Mouse (Mus musculus): ENCODE measurements around the gene Syp. TPM values are rescaled to one million over a fixed set of nuclear protein-coding genes. Genes with fewer than 3 reads are reported as not detected.

The Syp gene
- 1,000 to 10,000 TPM; 1,418 to 1,453 TPM for total RNA-seq (2021)
- long read RNA-seq, transcript Syp-201 (7 exons, 2,591 nt), result major isoform, 576 of 1,012 reads
- long read RNA-seq, partial matches to known transcripts, result 401 of 1,012 reads
- long read RNA-seq, other reads (novel, unspliced or antisense), result 35 of 1,012 reads

DNA sequence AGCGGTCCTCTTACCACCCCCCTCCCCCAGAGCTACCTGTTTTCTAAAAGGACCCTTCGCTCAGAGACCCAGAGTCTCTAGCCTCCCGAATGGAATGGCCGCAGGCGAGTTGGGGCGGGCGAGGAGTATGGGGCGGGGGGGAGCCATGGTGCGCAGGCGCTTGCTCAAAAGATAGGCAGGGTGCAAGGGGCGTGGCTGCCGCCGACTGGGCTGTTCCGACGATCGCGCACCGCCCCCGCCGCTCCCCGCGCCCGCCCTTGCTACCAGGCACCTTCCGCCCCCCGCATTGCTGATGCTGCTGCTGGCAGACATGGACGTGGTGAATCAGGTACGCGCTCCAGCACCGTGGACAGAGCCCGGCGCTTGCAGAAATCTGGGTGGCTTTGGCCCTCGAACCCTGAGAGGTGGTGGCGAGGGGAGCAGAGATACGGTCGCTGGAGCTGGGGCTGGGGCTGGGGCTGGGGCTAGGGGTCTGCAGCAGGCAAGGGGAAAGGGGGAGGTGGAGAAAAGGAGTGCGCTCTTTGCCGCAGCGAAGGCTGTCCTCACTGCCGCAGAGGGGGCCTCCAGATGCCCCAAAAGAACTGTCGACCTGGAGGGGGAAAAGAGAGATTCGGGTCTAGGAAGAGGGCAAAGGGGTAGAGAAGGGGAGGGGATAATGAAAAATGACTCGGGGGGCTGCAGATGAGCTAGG, at the start of gene Syp:
Gene Syp (plus strand): TSS at position 71 of the 691 bp plus-strand sequence.
- peak; percentile 88 to 89 for DNase-seq (ENCODE audit: low spot score in 2 of 2)

DNA sequence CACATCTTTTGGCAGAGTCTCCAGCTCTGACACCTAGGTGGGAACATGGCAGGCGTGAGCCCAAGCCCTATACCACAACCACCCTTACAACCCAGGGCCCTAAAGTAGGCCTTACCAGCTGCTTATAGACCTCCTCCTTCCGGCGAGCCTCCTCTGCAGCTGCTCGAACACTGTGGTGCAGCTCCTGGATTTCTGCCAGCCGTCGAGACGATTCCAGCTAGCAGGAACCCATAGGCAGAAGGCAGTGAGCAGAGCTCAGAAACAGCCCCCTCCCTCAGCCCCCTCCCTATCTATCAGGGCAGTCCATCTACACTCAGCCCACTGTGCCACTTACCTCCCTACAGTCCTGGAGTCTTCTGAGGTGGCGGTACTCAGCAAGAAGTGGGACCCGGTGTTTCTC, 42.9 kb upstream of the Syp start:
- no peak for DNase-seq (ENCODE audit: low spot score in 2 of 2)

DNA sequence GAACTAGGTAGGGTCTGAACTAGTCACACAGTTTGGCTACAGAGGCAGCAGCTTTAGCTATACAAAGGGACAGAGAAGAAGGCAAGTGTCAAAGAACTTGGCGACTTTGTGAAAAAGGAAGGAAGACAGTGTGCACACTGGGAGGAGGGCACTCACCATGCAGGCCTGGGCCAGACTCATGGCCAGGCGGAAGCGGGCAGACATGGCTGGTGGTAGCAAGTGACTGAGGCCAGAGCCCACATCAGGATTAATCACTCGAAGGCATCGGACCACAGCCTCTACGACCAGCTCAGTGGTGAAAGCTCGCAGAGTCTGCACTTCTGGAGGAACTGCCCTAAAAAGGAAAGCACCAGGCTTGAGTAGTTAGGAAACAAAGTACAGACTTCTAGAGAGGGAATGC, 34.3 kb upstream of the Syp start:
- DNase-seq (ENCODE audit: low spot score in 2 of 2), result no peak

- DNase-seq (ENCODE audit: low spot score in 2 of 2), result peak; percentile 70 to 75
These were observed 33.2 kb upstream of the Syp start, which contains the start of gene Ccdc22 for GRCm38 (mm10) chrX:7604879-7605574. TSS of gene Ccdc22 (minus strand) at chrX:7605517.

GRCm38 (mm10) chrX:7605575-7605941, 32.7 kb upstream of the Syp start:
- DNase-seq (ENCODE audit: low spot score in 2 of 2), result no peak

GRCm38 (mm10) chrX:7606783-7607182, 31.5 kb upstream of the Syp start, which contains the start of gene Cacna1f:
TSS of gene Cacna1f (plus strand) at chrX:7607083.
- no peak for DNase-seq (ENCODE audit: low spot score in 2 of 2)

GRCm38 (mm10) chrX:7610035-7610434, 28.2 kb upstream of the Syp start:
- peak; percentile 4 to 20 for DNase-seq (ENCODE audit: low spot score in 2 of 2)

DNA sequence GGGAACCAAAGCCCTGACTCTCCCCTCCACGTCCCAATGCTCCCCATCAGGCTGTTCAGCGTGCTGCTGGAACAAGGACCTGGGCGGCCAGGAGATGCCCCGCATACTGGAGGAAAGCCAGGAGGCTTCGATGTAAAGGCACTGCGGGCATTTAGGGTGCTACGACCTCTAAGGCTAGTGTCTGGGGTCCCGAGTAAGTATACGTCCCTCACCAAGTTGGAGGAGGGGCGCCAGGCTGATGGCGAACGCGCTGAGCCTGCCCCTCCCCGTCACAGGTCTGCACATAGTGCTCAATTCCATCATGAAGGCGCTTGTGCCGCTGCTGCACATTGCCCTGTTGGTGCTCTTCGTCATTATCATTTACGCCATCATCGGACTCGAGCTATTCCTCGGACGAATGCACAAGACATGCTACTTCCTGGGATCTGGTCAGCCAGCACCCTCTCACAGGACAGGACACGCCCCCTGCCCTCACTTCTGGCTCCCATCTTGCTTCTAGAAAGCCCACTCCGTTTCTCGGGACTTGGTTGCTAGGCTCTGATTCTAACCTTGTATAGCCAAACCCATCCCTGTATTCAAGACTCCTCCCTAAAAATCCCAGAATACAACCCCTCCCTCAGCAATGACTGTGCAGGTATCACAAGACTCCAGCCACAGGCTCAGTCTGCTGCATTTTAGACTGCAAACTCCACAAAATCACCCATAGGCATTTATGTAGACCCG, 27.6 kb upstream of the Syp start:
- peak; percentile 15 to 34 for DNase-seq (ENCODE audit: low spot score in 2 of 2)

DNA sequence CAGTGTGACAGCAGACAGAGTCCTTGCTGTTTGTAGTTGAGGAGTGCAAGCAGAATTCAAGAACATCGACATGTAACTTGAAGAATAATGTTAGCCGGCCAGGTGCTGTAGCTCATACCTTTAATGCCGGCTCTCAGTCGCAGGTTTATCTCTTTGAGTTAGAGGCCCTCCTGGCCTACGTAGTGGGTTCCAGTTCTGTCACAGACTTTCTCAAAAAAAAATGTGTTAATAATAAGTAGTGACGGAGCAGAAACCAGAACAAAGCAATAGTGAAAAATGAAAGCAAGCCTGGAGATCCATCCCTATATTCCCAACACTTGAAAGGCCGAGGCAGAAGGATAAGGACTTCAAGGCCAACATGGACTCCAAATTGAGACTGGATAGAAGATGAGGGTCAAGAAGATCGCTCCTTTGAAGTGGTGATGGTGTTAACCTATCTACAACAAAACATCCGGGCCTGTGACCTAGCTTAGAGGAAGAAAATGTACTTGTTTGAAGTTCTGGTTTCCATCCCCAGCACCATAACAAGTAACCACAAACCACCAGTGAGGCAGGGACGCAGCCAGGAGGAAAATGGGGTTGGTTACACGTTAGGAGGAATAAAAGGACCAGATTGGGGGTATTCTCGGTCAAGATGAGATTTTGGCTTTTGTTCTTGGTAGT, 20.3 kb upstream of the Syp start:
- no peak for DNase-seq (ENCODE audit: low spot score in 2 of 2)

GRCm38 (mm10) chrX:7632560-7632959, 5.7 kb upstream of the Syp start:
- DNase-seq (ENCODE audit: low spot score in 2 of 2), result no peak

GRCm38 (mm10) chrX:7635101-7635500, 3.2 kb upstream of the Syp start:
- no peak for DNase-seq (ENCODE audit: low spot score in 2 of 2)

DNA sequence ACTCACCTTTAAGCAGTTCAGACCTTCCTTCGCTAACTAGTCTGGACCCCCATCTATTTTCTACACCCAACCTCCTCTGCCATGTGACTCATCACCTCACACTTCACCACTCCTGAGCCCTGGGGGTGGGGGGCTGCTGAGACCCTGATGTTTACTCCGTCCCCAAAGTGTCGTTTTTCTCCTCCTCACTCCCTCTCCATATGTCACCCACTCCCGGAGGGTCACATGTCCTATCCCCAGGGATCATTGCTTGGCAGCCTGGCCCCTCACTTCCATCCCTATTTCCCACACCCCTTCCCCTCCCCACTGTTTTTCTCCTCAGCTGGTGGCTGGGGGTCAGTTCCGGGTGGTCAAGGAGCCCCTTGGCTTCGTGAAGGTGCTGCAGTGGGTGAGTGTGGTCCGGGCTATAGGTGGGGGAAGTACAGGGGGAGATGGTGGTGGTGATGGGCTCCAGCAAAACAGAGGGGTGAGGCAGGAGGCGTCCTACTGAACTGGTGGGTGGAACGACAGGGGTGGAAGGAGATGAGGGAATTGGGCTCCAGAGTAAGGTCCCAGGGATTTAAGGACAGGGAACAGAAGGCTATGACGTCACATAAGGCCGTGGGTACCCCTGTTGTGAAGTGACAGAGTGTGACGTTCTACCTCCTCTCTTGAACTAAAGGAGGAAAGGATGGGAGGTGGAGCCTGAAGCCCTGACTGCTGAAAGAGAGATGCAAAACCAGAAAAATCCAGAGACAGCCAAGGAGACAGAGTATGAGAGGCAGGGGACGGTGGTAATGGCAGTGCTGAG, 1.5 kb downstream of the Syp start:
- no peak for DNase-seq (ENCODE audit: low spot score in 2 of 2)

DNA sequence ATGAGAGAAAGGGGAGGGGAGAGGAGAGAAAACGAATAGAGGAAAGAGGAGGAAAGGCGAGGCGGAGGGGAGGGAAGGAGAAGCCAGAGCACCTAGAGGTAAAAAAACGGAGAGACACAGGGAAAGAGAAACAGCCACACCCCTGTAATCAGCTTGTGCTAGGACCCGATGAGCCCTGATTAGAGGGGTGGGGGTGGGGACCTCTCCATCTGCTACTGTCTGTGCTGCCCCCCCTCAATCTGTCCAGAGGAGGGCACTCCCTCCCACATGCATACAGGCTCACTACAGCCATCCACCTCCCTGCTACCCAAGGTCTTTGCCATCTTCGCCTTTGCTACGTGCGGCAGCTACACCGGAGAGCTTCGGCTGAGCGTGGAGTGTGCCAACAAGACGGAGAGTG, 2.5 kb downstream of the Syp start:
- no peak for DNase-seq (ENCODE audit: low spot score in 2 of 2)

- peak; percentile 75 to 80 for DNase-seq (ENCODE audit: low spot score in 2 of 2)
These were observed 7.1 kb downstream of the Syp start for GRCm38 (mm10) chrX:7645349-7645748.

- DNase-seq (ENCODE audit: low spot score in 2 of 2), result peak; percentile 65 to 69
These were observed 10.5 kb downstream of the Syp start for GRCm38 (mm10) chrX:7648671-7649304.

DNA sequence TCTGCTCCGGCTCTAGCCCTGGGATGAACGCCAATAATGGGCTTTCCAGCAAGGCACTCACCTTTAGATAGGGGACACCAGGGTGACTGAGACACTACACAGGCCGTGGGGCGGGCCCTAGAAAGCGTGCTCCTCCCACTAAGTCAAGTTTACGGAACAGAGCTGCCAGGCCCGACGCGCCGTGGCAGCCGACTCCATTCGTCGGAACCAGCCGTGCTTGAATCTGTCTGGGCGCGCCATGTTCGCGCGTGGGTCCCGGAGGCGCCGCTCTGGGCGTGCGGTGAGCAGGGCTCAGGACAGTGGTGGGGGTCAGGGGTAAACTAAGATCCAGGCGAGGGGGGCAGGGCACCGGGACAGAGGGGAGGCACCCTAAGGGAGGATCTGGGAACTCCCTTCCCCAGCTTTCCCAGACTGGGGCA, 19.0 kb downstream of the Syp start, which contains the start of gene Prickle3:
Gene Prickle3 (plus strand): TSS at position 40 of the 419 bp plus-strand sequence.
- no peak for DNase-seq (ENCODE audit: low spot score in 2 of 2)

DNA sequence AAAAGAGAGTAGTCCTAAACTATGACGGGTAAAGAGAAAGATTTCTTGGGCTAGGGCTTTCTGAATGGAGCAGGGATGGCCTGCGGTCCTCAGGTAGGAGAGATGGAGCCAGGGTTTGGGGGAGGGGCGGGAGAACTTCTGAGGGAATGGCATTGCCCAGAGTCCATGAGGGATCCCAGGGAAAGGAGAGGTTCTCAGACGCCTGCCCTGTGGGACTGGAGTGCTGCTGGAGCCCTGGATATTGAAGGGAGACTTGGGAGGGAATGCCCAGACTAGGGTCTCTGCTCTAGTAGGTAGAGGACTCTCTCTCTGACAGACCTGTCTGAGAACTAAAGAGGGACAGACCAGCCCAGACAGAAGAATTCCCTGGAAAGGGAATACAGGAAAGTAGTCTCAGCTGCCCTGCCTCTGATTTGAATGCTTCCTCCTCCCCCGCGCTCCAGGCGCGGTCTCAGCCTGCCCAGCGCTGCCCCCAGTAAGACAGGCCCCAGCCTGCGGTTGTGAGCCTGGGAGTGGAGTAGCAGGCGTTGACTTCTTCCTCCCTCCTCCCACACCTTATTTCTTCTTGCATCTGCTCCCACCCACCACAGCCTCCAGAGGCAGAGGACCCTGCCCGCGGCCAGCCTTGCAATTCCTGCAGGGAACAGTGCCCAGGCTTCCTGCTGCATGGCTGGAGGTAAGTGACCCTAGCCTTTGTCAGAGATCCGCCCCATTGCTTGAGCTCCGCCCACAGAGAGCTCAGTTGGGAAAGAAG, 19.9 kb downstream of the Syp start:
- DNase-seq (ENCODE audit: low spot score in 2 of 2), result no peak

DNA sequence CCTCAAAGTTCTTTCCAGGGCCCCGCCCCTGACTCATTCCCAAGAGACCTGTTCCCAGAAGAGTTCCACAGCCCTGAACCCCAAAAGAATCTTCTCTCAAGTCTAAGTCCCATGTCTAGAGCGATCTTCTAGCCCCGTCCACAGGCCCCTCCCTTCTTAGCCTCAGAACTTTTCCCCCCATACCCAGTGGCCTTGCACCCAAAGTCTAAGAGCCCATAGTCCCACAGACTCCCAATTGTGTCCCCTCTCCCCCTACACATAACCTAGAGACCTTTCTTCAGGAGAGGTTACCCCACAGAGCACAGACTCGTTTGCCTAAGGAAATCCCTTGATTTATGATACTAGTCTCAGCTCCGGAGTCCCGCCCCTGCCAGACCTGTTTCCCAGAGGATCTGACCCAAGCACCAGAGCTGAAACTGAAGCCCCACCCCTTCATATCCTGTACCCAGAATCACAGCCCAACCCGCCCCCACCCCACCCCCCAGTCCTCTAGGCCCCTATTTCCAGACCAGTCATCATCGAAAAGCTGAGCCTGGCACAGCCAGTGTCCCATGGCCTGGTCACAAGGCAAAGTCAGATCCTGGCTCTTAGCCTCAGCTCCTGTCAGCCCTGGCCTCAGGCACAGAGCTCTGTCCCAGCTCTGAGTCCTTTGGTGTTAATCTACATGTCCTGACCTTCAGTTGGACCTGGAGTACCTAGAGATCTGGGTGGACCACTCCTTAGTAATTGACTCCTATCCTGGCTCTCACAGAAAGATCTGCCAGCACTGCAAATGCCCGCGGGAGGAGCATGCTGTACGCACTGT, 20.7 kb downstream of the Syp start:
- no peak for DNase-seq (ENCODE audit: low spot score in 2 of 2)

Measured in layer of hippocampus, postnatal 10 days (tissue).